Mouse (Mus musculus) brain, adult 2 months (tissue): ENCODE measurements at regions not wholly inside any gene's neighbourhood (a gene's known extent, or its start where the extent isn't known, plus 50 kb on each side); places are given as distances from the start of the nearest gene placed in this dataset.
A peak's percentile ranks its signal among the peaks of the same experiment; 100 is the strongest.
"Not testable (repeated sequence)": the region's sequence is repeated elsewhere in the genome, so short reads cannot be mapped to it uniquely, and the experiment has no call there.

Experiments
- DNase-seq: peaks from one replicate; pipeline ENCODE4 v3.0.0; 2011; ENCODE audit warnings: low read depth, low spot score

DNA sequence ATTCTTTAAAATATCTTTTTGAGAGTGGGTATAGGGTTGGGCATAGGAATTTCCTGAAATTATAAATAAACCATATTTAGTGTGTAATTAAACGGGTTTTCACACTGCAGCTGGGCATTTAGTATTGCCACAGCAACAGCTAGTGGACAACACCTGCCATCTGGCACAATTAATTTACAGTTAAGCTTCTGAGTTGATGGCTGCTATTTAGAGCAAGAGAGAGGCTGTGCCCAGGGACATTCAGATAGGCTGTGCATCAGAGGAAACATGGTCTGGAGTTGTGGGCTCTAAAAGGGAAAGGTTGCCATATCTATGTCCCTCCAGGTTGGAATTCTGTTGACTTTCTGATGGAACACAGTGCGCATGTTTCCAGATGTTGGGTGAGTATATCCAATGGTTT lies 227.1 kb downstream of the Pth2r start:
- DNase-seq: peak; percentile 28

DNA sequence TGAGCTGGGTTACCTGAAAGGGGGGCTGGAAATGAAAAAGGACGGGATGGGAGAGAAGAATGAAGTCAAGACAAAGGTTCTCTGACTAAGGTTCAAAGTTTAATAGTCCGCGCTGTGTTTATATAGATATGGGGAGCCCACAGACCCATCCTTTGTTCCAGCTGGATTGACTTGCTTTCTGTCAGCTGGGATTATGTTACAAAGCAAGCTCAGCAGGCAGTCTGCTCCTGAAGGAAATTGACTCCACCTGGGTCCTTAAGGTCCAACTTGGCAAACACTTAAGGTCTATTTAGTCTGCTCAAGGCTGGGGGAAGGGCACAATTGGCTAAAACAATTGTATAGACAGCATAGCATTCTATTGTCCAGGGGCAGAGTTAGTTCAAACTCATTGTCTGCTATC lies 253.8 kb downstream of the Pth2r start:
- no peak for DNase-seq

DNA sequence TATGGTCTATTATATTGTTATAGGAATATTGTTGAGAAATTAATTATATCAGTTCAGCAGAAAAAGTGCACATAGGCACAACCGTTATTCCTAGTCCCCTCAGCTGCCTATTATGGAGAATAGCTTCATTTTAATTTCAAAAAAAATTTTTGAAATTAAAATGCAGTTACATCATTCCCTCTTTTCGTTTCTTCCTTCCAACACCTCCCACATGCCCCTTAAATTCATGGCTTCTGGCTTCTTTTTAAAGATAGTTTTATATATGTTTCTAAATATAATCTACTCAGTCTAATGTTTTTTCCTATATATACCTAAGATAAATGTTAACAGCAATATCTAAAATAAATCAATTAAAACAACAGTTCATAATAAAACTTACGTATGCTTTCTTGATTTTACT lies 256.7 kb downstream of the Pth2r start:
- peak; percentile 42 for DNase-seq

DNA sequence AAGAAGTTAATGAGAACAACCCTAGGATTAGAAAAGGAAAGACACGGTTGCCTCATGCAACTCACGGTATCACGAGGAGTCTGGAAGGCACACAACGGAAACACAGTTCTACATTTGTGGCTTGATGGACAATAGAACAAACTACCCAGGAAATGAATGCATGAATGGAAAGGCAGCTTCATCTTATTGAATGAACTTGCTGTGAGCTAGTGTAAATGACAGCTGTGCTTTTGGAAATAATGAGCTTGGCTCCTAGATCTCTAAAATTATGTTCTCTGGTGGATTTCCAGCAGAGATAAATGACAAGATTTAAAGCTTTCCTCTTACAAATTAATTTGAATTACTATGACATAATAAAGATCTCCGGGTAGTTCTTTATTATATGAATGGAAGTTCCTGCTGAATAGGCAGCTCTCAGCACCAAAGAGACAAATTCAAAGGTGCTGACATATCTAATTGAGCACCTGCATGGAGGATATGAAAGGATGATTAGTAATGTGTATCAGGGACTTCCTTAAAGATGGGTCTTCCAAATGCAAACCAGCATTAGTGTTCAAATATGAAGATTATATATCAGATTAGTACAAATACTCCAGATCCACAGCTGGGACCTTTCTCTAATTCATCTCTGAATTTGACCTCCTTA lies 262.5 kb downstream of the Pth2r start:
- peak; percentile 40 for DNase-seq

DNA sequence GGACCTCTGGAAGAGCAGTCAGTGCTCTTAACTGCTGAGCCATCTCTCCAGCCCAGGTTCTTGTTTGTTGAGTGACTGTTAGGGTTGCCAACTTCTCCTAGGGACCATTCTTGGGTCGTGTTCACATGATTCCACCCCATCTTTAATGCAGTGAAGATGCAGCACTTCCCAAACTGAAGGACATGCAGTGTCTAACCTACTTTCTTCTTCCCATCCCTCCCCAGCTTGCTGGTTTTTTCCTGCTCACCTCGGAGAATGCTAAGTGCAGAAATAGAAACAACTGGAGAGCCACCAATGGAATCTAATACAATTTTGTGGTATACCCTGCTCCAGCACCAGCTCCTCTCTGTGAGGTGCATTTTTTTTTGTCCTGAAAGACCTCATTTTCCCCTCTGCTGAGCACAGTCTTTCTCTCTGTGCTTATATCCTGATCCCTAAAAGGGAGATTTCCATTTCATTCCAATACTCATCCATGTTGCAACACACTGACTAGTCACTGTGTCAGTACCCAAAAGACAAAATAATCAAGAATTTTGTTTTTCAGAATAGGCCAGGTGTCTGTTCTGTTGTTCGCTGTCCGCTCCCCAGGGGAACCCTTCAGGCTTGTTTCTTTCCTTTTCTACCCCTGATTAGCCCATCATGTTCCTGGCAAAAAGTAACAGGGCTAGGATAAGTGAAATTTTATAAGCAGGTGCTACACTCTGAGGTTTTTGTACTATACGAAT lies 263.6 kb downstream of the Pth2r start:
- peak; percentile 88 for DNase-seq

DNA sequence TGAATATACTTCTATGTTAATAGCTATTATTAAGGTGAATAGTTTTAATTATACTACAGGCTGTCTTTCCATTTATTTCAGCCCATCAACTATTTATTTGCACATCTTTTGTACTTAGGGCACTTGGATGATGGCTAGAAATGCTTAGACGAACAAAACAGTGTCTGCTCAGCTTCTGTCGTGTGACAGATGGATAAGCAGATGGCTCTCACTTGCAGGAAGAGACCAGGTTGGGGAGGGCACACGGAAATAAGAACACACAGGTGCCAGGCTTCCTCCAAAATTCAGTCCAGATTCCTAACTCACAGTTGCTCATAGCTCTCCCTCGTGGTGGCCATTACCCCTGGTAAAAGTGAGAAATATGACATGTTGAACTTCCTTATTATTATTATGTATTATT lies 267.0 kb downstream of the Pth2r start:
- DNase-seq: peak; percentile 99

DNA sequence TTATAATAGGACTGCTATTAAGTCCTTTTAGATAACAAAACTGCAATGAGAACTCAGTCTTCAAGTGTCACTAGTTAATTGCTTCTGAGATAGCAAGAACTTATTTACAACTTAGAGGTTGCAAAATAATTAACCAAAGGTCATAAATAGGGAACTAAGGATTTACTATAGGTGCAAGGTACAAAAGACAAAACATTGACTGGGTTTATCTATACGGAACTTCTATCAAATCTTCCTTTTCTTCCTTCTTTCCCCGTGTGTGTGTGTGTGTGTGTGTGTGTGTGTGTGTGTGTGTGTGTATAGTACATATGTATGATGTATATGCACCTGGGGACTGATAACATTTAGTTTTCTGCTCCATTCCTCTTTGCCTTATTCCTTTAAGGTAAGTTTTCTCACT lies 305.5 kb downstream of the Pth2r start:
- no peak for DNase-seq

DNA sequence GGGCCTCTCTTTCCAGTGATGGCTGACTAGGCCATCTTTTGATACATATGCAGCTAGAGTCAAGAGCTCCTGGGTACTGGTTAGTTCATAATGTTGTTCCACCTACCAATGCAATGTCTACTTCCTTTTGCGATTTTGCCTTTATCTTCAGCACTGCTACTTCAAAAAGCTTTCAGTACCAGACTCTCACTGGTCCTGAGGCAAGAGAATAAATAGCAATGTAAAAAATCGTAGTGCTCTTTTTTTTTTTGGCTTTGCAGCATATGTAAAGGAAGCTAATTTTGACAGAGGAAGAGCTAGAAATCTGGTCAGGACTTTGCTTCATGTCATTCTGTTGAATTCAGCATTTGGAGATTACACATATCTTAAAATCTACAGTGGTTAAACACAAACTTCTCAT lies 291.0 kb upstream of the Crygf start:
- peak; percentile 29 for DNase-seq

DNA sequence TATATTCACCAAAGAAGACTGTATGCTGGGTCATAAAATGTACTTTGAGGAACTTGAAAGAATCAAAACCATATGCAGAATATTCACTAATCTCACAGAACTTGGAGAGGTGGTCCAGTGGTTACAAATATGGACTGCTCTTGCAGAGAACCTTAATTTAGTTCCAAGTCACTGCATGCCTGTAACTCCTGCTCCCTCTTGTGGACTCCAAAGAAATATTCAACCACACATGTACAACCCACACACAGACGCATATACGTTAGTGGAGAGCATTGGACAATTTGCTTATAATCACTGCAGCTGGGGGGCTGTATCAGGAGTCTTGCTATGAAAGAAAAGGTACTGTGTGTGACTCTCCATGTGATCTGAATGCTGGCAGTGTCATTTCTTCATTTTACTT lies 271.9 kb upstream of the Crygf start:
- peak; percentile 21 for DNase-seq

DNA sequence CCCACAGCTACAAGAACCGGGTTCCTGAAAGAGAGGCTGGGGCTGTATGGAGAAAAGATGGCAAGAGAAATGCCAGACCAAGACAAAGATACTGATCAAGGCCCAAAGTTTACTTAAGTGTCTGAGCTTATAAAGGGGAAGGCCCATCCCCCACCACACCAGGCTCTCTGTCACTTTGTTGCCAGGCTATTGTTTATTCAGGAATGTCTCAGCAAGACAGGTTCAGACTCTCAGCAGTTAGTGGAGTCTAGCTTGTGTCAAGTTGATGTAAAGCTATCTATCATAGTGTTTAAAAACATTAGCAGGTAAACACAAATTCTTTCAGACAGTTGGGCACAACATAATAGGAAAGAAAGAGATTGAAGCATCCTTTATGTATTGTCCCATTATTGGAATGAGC lies 244.4 kb upstream of the Crygf start:
- DNase-seq: no peak

DNA sequence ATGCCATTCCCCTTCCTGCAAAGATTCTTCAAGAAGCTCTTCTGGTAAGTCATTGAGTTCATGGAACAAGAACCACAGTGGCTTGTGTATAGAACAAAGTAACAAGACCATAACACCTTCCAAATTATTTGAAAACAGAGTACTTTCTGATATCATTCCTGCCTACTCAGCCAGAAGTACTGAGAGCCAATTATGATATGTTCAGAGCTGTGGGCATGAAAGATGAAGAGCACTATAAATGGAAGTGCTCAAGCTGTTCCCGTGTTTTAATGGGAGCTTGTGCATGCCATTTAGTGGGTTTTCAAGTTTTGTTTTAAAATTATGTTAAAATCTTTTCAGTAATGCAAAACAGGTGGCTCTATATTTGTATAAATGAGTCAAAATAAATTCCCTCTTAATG lies 239.0 kb upstream of the Crygf start:
- peak; percentile 46 for DNase-seq

DNA sequence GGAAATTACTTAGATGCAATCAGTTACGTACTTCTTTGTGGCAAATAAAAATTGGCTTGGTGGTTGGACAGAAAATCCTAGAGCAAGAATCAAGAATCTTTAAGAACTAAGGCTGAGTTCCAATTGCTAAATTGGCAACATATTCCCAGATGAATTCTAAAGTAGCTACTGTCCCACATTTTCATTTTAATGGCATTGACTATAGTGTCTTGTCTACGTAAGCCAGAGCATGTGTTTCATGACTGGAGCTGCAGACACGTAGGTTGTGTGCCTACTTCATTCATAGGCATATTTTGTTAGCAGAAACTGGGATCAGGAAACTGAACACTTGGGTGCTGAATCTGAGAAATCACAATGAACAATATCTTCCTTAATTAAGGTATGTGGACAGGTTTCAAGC lies 196.1 kb upstream of the Crygf start:
- DNase-seq: peak; percentile 43

DNA sequence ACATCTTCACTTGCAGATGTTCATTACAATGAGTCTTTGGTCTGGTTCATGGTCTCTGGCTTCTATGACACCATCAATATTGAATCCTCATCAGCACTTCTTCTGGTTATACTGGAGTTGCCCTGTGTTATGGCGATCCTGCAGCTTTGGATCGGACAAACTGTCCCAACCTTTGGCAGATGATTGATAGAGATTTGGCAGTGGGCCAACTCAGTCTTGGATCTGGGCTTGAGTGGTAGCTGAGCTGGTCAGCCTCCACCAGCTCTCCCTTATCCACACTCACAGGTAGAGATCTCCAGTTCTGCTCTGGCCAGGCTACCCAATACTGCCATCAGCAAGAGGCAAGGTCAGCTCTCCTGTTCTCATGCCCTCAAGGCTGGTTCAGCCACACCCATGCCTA lies 168.4 kb upstream of the Crygf start:
- DNase-seq: no peak

DNA sequence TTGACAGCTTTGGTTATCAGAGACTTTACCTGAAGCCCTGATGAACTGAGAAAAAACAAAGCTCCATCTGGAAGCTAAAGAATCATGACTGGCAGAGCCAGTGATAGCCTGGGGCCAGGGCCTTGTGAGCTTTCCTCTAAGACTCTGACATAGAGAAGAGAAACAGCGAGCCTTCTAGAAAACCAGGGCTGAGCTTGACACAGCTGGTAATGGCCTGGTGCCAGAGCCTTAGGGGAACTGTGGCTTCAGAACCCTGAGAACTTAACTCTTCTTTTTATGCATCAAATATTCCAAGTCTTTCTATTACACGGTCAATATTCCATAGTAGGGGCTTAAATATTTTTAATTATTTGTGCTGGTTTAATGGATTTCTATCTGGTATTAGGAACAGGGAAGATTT lies 165.2 kb upstream of the Crygf start:
- peak; percentile 13 for DNase-seq

DNA sequence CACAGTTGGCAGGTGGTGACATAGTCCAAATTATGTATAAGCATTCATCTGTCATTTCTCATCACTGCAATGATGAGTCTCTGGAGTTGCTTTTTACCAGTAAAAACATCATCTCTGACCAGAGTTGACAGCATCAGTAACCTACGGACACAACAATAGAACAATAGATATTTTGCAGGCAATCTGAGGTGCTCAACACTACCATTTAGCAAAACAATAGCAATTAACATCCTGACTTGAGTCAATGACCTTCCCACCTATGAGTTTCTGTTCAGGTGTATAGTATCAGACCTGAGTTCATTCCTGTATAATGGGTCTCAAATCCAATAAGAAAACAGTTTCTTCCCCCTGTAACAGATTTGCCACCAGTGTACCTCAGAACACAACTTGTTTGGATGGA lies 126.1 kb upstream of the Crygf start:
- DNase-seq: no peak

DNA sequence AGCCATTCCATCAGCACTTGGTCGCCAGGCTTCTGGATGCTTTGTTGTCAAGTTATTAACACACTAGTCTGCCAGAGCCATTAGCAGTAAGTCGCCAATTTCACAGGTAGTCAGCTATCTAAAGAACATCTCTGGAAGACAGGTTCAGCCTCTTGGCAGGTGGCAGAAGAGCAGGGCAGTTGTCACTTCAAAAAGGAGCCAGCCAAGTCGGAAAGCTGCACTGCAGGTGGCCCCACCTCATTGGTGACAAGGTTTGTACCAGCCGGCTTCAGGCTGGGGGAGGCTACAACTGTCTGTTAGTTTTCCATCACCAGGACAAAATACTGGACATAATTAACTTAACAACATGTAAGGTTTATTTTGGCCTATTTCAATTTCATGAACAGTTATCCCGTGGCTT lies 105.5 kb upstream of the Crygf start:
- peak; percentile 77 for DNase-seq

DNA sequence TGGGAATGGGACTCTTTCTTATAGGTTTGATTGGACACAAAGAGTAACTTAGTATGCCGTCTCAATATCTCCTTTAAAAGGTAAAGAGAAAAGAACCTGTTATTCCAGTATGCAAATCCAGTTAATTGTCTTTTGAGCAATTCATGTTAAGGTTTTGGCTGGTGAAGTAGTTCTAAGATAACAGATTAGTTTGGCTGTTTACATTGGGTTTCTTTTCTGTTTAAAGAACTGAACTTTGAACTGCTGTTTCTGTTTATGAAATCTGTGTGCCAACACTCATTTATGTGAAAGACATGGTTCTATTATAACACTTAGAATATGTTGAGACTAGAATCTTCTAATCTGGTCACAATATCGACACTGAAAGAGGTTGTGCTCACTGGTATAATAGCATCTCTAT lies 85.2 kb upstream of the Crygf start:
- DNase-seq: no peak

DNA sequence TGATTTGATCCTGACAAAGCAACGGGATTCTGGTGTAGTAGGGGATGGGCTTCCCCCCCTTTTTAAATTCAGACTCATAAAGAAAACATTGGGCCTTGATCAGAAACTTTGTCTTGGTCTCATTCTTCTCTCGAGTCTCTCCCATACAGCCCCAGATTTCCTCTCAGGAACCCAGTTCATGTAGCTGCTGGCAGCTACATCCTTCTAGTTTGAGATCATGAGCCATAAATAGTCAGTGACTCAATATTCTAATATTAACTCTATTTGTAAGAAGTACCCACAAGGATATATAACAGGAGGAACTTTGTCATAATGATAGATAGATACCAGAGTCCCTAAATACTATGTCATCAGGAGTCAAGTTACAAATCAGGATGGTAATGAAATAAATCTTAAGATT lies 79.3 kb upstream of the Crygf start:
- peak; percentile 17 for DNase-seq

DNA sequence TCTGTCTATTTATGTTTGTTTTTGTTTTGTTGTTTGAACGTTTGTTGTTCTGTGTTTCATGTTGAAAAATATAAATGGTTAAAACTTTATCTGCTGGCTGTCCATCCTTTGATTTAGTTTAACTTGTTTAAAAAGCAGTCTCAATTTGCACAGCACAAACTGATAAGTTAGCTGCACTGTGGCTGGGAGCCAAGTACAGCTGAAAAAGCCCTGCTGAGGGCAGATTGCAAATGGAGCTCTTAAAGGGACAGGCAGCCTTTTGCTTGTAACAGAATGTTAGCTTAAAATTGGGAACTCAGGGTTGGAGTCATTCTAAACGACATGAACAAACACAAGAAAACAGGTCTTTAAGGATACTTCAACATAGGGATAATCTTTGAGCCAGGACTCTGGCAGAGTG lies 52.6 kb upstream of the Crygf start:
- DNase-seq: not testable (repeated sequence)
